Mouse (Mus musculus): ENCODE results near the gene Bsx. TPM values are rescaled to one million over a fixed set of nuclear protein-coding genes. Genes with fewer than 3 reads are reported as not detected.

Gene Bsx
- polyA plus RNA-seq, 1 experiment from 2014 or later: not detected

- Histone ChIP-seq H3K4me1 (ENCODE audit: control insufficient read depth, low read depth, low read length) (no peaks in the 10 kb centered on the region), H3K36me3 (ENCODE audit: control insufficient read depth, insufficient read depth) (no peaks in the 10 kb centered on the region), H3K9me3 (replicated peaks; ENCODE audit: control insufficient read depth, low read length) (no peaks in the 10 kb centered on the region), H3K9ac (ENCODE audit: low read depth, low read length) (no peak overlapping the region), H3K4me2 (ENCODE audit: low read depth, low read length) (no peak overlapping the region), H3K27me3 (ENCODE audit: control insufficient read depth, insufficient read depth, low read depth, low read length) (no peaks in the 10 kb centered on the region), H3K4me3 (ENCODE audit: low read depth, low read length) (no peak overlapping the region), H3K27ac (ENCODE audit: low read length) (no peak overlapping the region)
- no peak for ATAC-seq (ENCODE audit: low read depth)
- 72% methylated on average over 17 of the region's 17 CpGs for WGBS (ENCODE audit: insufficient replicate concordance)
Observed at GRCm38 (mm10) chr9:40927351-40927980, 53.5 kb downstream of the Bsx start.

Other genes starting within 250 kb of the Bsx start
- gene Gm21915, start 203.5 kb upstream of the Bsx start, polyA plus RNA-seq (2015; fragmentation: Nextera tagmentation; extraction: Ambion mirVana): not detected in 2 replicates
- gene Clmp, start 188.2 kb upstream of the Bsx start, polyA plus RNA-seq (2015; fragmentation: Nextera tagmentation; extraction: Ambion mirVana): 0.61 and 1.2 TPM in 2 replicates
- 981 and 995 TPM in 2 replicates for gene Hspa8, start 73.1 kb upstream of the Bsx start, polyA plus RNA-seq (2015; fragmentation: Nextera tagmentation; extraction: Ambion mirVana)
- gene Jhy, start 90.0 kb downstream of the Bsx start, polyA plus RNA-seq (2015; fragmentation: Nextera tagmentation; extraction: Ambion mirVana): not detected in 2 replicates
- 0.07 TPM in 1 of 2 replicates, not detected in the other for gene Crtam, start 130.5 kb downstream of the Bsx start, polyA plus RNA-seq (2015; fragmentation: Nextera tagmentation; extraction: Ambion mirVana)

Measured in liver, embryonic 16.5 days (tissue).